Mouse (Mus musculus) common myeloid progenitor, adult 5-6 weeks (primary cell): Measurements from ENCODE around the gene Foxj2. TPM values are rescaled to one million over a fixed set of nuclear protein-coding genes. Genes with fewer than 3 reads are reported as not detected.

Source experiments
- ATAC-seq: replicated peaks from 2 replicates; pipeline ENCODE4 v1.8.0; 2016; ENCODE audit warnings: low read depth, mild to moderate bottlenecking, moderate TSS enrichment, inconsistent platforms; ENCODE audit not compliant: poor library complexity, severe bottlenecking
- total RNA-seq: library from RNA; stranded (forward); fragments of 200-1000, 187-1606 nt; gene quantifications from 2 replicates; pipeline ENCODE4 v1.2.3, GENCODE M21; 2017

Gene Foxj2
- total RNA-seq, 1 experiment from 2014 or later: 6.7 TPM

- ATAC-seq: peak; percentile 48
These were observed 7.7 kb upstream of the Foxj2 start for GRCm38 (mm10) chr6:122811771-122812600.

- ATAC-seq: no peak
These were observed 7.0 kb upstream of the Foxj2 start for GRCm38 (mm10) chr6:122812716-122813115.

GRCm38 (mm10) chr6:122813640-122814039, 6.1 kb upstream of the Foxj2 start:
- no peak for ATAC-seq

- ATAC-seq: peak; percentile 22
These were observed 521 bp downstream of the Foxj2 start for GRCm38 (mm10) chr6:122820071-122820798.

GRCm38 (mm10) chr6:122820799-122821650, 1.3 kb downstream of the Foxj2 start:
- no peak for ATAC-seq

- no peak for ATAC-seq
These were observed 2.1 kb downstream of the Foxj2 start for GRCm38 (mm10) chr6:122821822-122822221.

GRCm38 (mm10) chr6:122824086-122824485, 4.4 kb downstream of the Foxj2 start:
- ATAC-seq: no peak

GRCm38 (mm10) chr6:122825166-122825565, 5.5 kb downstream of the Foxj2 start:
- ATAC-seq: no peak

- ATAC-seq: peak; percentile 73
These were observed 6.4 kb downstream of the Foxj2 start for GRCm38 (mm10) chr6:122825923-122826742.

GRCm38 (mm10) chr6:122828086-122828485, 8.4 kb downstream of the Foxj2 start:
- peak; percentile 41; the same call in 1 of the 2 replicates for ATAC-seq

- no peak for ATAC-seq
These were observed 13.2 kb downstream of the Foxj2 start for GRCm38 (mm10) chr6:122832880-122833279.

GRCm38 (mm10) chr6:122834365-122834764, 14.7 kb downstream of the Foxj2 start:
- ATAC-seq: peak; percentile 90

GRCm38 (mm10) chr6:122836974-122837373, 17.3 kb downstream of the Foxj2 start:
- no peak for ATAC-seq

GRCm38 (mm10) chr6:122837539-122837938, 17.8 kb downstream of the Foxj2 start:
- ATAC-seq: no peak

- no peak for ATAC-seq
These were observed 24.0 kb downstream of the Foxj2 start for GRCm38 (mm10) chr6:122843759-122844158.

- peak; percentile 62 for ATAC-seq
These were observed 33.0 kb downstream of the Foxj2 start for GRCm38 (mm10) chr6:122852696-122853095.

- ATAC-seq: no peak
These were observed 34.8 kb downstream of the Foxj2 start for GRCm38 (mm10) chr6:122854552-122854951.

GRCm38 (mm10) chr6:122855955-122856354, 36.2 kb downstream of the Foxj2 start, which contains the start of gene C3ar1:
Gene C3ar1, minus strand, starts transcription at chr6:122856161.
- peak; percentile 83 for ATAC-seq

- no peak for ATAC-seq
These were observed 42.7 kb downstream of the Foxj2 start for GRCm38 (mm10) chr6:122862434-122862833.
